Mouse (Mus musculus): Measurements from ENCODE around the gene Meiob. TPM values are rescaled to one million over a fixed set of nuclear protein-coding genes. Genes with fewer than 3 reads are reported as not detected.
A peak's percentile ranks its signal among the peaks of the same experiment; 100 is the strongest.

Gene Meiob
- total RNA-seq (2021) = not detected

DNA sequence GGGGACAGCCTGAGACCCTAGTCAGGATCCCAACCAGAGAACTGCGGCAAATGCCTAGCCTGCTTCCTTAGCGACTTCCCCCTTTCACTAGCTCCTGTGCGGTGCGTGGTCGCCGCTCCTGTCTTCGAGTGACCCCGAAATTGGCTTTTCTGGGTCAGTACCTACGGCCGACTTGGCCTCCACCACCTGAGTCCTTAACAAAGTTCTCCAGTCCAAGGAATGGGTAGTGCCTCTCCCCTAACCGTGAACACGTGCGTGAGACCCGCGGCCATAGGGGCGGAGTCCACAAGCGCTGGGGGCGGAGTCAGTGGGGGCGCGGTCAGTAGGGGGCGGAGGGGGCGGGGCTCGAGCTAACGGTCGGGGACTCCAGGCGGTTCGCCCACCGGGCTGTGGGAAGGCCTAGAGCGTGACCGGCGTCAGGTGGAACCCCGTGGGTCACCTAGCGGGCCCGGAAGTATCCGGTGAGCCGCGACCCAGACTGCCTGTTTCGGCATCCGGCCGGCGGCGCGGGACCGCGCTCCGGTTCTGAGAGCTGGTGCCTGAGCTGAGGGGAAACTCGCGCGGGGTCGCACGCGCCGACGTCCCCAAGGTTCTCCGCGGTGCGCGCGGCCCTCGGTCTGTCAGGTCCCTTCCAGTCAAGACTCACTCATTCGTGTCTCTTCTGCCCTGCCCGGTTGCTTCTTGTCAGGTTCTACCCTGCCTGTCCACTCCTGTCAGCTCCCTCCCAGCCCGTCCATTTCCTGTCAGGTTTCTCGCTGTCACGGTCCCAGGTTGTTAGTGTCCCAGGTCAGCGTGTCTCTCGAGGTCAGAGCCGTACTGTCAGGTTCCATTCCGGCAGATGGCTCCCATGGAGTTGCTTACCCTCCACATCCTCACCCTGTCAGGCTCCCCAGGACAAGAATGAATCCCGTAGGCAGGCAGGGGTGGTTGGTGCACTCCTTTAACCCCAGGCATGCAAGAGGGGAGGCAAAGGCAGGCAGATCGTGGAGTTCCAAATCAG is at the start of gene Meiob:
Gene Meiob (plus strand): TSS at position 338 of the 1,000 bp plus-strand sequence.
- intact Hi-C loops (cut with DNase I) = loop anchor here (5.0 kb wide), 1 partner anchor 47 kb away; no protein-coding TSS in a partner anchor
- peak; percentile 5 to 10 for DNase-seq (ENCODE audit: low spot score in 2 of 2)

DNA sequence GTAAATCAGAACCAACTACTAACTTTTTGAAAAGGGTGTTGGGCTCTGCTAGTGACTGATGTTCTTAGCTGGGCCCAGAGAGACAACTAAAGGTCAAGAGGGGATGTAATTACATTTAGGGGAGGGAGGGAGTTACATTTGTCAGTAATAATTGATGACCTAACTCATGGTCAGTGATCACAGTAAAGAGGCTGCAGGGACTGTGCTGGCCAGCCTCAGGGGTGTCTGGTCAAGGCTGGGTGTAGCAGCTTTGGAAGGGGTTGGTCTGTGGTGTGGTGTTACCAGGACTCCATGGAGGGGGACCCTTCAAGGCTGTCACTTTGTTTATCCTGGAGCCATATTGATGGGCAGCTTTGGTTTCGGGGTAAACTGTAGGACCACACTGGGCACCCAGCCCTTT is 46.7 kb upstream of the Meiob start:
- intact Hi-C loops (cut with DNase I) = loop anchor here (5.0 kb wide), 1 partner anchor 45 kb away; the partner anchor contains the start of gene Meiob
- no peak for DNase-seq (ENCODE audit: low spot score in 2 of 2)

- DNase-seq (ENCODE audit: low spot score in 2 of 2) = no peak
- intact Hi-C loops (cut with DNase I) = no loop called here
Measured at GRCm38 (mm10) chr17:24761121-24761520, 43.0 kb upstream of the Meiob start.

GRCm38 (mm10) chr17:24765016-24765905 is 38.8 kb upstream of the Meiob start:
- intact Hi-C loops (cut with DNase I) = no loop called here
- DNase-seq (ENCODE audit: low spot score in 2 of 2) = no peak

- no peak for DNase-seq (ENCODE audit: low spot score in 2 of 2)
- intact Hi-C loops (cut with DNase I) = no loop called here
Measured at GRCm38 (mm10) chr17:24766266-24766875, 37.7 kb upstream of the Meiob start.

DNA sequence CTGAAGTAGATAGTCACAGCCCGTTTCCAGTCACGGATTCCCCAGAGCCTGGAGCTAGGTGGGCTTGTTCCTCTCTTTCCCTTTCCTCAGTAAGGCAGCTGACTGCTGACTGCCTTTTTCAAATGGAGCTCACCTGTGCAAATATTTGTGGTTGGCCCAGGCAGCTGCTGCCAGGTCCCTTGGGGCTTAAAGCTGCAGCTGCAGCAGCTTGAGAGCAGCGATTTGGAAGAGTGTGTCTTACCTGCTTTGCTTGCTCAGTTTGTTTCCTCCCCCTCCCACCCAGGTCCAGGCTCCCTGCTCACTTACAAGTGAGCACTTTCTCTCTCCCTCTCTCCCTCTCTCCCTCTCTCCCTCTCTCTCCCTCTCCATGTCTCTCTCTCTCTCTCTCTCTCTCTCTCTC is 34.9 kb upstream of the Meiob start:
- intact Hi-C loops (cut with DNase I) = no loop called here
- no peak for DNase-seq (ENCODE audit: low spot score in 2 of 2)

- no peak for DNase-seq (ENCODE audit: low spot score in 2 of 2)
- intact Hi-C loops (cut with DNase I) = no loop called here
Measured at GRCm38 (mm10) chr17:24773241-24773640, 30.8 kb upstream of the Meiob start.

GRCm38 (mm10) chr17:24775173-24775572 is 28.9 kb upstream of the Meiob start:
- intact Hi-C loops (cut with DNase I) = no loop called here
- no peak for DNase-seq (ENCODE audit: low spot score in 2 of 2)

GRCm38 (mm10) chr17:24777073-24777472 is 27.0 kb upstream of the Meiob start:
- intact Hi-C loops (cut with DNase I) = no loop called here
- no peak for DNase-seq (ENCODE audit: low spot score in 2 of 2)

DNA sequence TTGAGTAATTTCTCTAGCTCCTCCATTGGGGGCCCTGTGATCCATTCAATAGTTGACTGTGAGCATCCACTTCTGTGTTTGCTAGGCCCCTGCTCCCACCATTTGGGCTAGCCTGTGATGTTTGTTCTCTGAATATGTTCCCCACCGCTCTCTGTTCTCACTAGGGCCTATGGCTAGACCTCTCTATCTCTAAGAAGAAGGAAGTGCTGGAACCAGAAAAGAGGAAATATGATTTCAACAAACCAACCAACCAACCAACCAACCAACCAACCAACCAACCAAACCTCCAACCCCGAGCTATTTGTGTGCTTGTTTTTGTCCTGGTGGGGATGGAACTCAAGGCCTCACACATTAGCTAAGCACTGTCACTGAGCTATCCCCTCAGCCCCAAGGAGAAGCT is 23.3 kb upstream of the Meiob start:
- no peak for DNase-seq (ENCODE audit: low spot score in 2 of 2)
- intact Hi-C loops (cut with DNase I) = no loop called here

GRCm38 (mm10) chr17:24792190-24792589 is 11.9 kb upstream of the Meiob start:
- intact Hi-C loops (cut with DNase I) = no loop called here
- no peak for DNase-seq (ENCODE audit: low spot score in 2 of 2)

GRCm38 (mm10) chr17:24794791-24795190 is 9.3 kb upstream of the Meiob start:
- no peak for DNase-seq (ENCODE audit: low spot score in 2 of 2)
- intact Hi-C loops (cut with DNase I) = no loop called here

GRCm38 (mm10) chr17:24796969-24797368 is 7.1 kb upstream of the Meiob start:
- intact Hi-C loops (cut with DNase I) = no loop called here
- no peak for DNase-seq (ENCODE audit: low spot score in 2 of 2)

- DNase-seq (ENCODE audit: low spot score in 2 of 2) = no peak
- intact Hi-C loops (cut with DNase I) = no loop called here
Measured at GRCm38 (mm10) chr17:24798229-24798628, 5.9 kb upstream of the Meiob start.

GRCm38 (mm10) chr17:24799476-24799875 is 4.6 kb upstream of the Meiob start:
- intact Hi-C loops (cut with DNase I) = no loop called here
- DNase-seq (ENCODE audit: low spot score in 2 of 2) = no peak

GRCm38 (mm10) chr17:24800524-24800923 is 3.6 kb upstream of the Meiob start:
- intact Hi-C loops (cut with DNase I) = loop anchor here (5.0 kb wide), 1 partner anchor 43 kb away; no protein-coding TSS in a partner anchor
- DNase-seq (ENCODE audit: low spot score in 2 of 2) = no peak

DNA sequence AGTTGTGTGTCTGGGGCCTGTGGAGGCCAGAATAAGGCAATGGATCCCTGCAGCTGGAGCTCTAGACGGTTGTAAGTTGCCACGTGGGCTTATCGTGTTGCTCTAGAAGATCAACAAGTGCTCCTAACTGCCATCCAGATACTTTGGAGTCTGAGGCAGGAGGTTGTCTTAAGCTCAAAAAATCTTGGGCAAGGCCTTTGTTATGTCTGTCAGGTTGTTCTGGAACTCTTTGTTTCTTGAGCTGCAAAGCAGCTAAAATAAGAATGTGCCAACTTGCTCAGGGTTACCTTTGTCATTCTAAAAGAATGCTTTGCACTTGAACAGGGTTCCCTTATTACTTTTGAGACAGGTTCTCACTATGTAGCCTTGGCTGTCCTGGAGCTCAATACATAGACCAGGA is 7.1 kb downstream of the Meiob start:
- intact Hi-C loops (cut with DNase I) = no loop called here
- DNase-seq (ENCODE audit: low spot score in 2 of 2) = no peak

- no peak for DNase-seq (ENCODE audit: low spot score in 2 of 2)
- intact Hi-C loops (cut with DNase I) = no loop called here
Measured at GRCm38 (mm10) chr17:24812215-24812614, 8.1 kb downstream of the Meiob start.

DNA sequence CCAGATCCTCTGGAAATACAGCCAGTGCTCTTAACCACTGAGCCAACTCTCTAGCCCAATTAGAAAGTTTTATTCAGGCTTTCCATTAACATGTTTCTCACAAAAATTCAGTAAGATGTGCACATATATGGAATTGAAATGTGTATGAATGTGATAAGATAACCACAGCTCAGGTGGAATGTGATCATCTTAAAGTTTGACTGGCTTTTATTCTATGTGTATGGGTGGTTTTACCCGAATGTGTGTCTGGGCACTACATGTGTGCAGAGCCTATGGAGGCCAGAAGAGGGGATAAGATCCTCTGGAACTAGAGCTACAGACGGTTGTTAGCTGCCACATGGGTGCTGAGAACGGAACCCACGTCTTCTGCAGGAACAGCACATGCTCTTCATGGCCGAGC is 11.2 kb downstream of the Meiob start:
- DNase-seq (ENCODE audit: low spot score in 2 of 2) = no peak
- intact Hi-C loops (cut with DNase I) = no loop called here

GRCm38 (mm10) chr17:24817503-24817902 is 13.4 kb downstream of the Meiob start:
- intact Hi-C loops (cut with DNase I) = loop anchor here (2.0 kb wide), 1 partner anchor 71 kb away; no protein-coding TSS in a partner anchor
- no peak for DNase-seq (ENCODE audit: low spot score in 2 of 2)
